Mouse (Mus musculus): ENCODE data around the gene Slc2a3. TPM values are rescaled to one million over a fixed set of nuclear protein-coding genes. Genes with fewer than 3 reads are reported as not detected.

Gene Slc2a3
- 1.1 TPM for polyA plus RNA-seq (2014; fragmentation: Illumina TruSeq; extraction: RNeasy Lipid Tissue Mini Kit (QIAGEN cat#74804); ENCODE audit: low replicate concordance)

DNA sequence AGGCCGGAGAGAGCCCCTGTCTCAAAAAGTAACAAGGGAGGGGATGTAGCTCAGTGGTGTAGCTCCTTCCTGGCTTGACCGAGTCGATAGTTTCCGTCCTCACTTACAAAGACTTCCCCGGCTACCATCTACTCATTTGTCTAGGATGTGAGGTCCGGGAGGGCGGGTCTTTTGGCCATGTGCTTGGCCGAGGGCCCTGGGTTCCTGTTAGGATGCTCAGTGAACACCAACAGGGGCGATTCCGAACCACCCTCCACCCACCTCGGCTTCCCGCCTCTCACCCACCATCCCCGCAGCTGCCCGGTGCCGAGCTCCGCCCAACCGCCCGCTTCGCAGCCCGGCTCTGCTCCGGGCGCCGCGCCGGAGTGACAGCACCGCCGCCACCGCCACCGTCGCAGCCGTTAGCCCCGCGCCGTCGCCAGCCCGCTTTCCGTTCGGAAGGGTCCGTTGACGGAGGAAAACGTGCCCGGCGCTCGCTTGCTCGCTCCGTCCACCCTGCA lies at the start of gene Slc2a3:
Slc2a3 (minus strand) TSS at position 340 of the 500 bp plus-strand sequence.

GRCm38 (mm10) chr6:122819306-122820070 lies 18.0 kb upstream of the Slc2a3 start, which contains the start of gene Foxj2:
Gene Foxj2, plus strand, starts transcription at chr6:122819914.

DNA sequence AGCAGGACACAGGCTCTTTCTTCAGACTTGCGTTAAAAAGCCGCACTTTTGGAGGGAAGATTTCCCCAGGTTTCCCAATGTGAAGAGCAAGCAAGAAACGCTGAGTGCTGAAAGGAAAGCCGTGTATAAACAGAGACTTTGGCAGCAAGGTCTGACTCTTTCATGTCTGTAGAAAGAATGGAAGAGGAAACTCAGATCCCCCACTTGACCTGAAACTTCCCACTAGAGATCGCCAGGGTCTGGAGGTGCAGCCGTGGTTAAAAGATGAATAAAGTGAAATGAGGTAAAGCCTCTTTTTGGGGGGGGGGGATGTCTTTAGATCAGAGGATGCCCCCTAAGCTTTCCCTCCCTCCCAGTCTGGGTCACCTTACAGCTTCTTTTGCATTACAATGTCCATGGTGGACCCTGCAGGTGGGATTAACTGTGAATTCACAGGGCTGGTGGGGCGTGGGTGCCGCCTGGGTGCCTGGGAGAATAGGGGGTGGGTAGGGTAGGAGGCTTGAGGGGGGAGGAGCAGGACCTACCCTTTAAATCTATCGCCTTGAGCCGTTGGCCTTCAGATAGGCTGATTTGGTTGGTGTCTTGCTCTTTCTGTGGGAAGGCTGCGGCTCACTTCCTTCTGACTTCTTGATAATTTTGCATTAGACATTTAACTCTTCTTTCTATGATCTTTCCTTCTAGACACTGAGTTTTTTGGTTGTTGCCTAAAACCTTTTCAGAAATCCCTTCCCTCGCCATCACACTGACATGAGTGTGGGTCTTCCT lies 94.2 kb downstream of the Slc2a3 start, which contains the start of gene Nanog:
Nanog (plus strand) TSS at position 454 of the 765 bp plus-strand sequence.

Other genes with a start within 250 kb of the Slc2a3 start
- 0.41 TPM for gene Aicda, start 247.8 kb downstream of the Slc2a3 start, polyA plus RNA-seq (2014; fragmentation: Illumina TruSeq; extraction: RNeasy Lipid Tissue Mini Kit (QIAGEN cat#74804); ENCODE audit: low replicate concordance)
- 110 TPM for gene Apobec1, start 199.2 kb downstream of the Slc2a3 start, polyA plus RNA-seq (2014; fragmentation: Illumina TruSeq; extraction: RNeasy Lipid Tissue Mini Kit (QIAGEN cat#74804); ENCODE audit: low replicate concordance)
- 0.19 TPM for gene Gdf3, start 191.6 kb downstream of the Slc2a3 start, polyA plus RNA-seq (2014; fragmentation: Illumina TruSeq; extraction: RNeasy Lipid Tissue Mini Kit (QIAGEN cat#74804); ENCODE audit: low replicate concordance)
- not detected for gene Dppa3, start 175.2 kb downstream of the Slc2a3 start, polyA plus RNA-seq (2014; fragmentation: Illumina TruSeq; extraction: RNeasy Lipid Tissue Mini Kit (QIAGEN cat#74804); ENCODE audit: low replicate concordance)
- not detected for gene Nanog, start 94.2 kb downstream of the Slc2a3 start, polyA plus RNA-seq (2014; fragmentation: Illumina TruSeq; extraction: RNeasy Lipid Tissue Mini Kit (QIAGEN cat#74804); ENCODE audit: low replicate concordance)
- 9.9 TPM for gene Foxj2, start 18.3 kb upstream of the Slc2a3 start, polyA plus RNA-seq (2014; fragmentation: Illumina TruSeq; extraction: RNeasy Lipid Tissue Mini Kit (QIAGEN cat#74804); ENCODE audit: low replicate concordance)
- 10.0 TPM for gene C3ar1, start 54.5 kb upstream of the Slc2a3 start, polyA plus RNA-seq (2014; fragmentation: Illumina TruSeq; extraction: RNeasy Lipid Tissue Mini Kit (QIAGEN cat#74804); ENCODE audit: low replicate concordance)
- 74.8 TPM for gene Necap1, start 72.8 kb upstream of the Slc2a3 start, polyA plus RNA-seq (2014; fragmentation: Illumina TruSeq; extraction: RNeasy Lipid Tissue Mini Kit (QIAGEN cat#74804); ENCODE audit: low replicate concordance)
- 19.2 TPM for gene Clec4a1, start 120.2 kb upstream of the Slc2a3 start, polyA plus RNA-seq (2014; fragmentation: Illumina TruSeq; extraction: RNeasy Lipid Tissue Mini Kit (QIAGEN cat#74804); ENCODE audit: low replicate concordance)
- 10.9 TPM for gene Clec4a3, start 150.9 kb upstream of the Slc2a3 start, polyA plus RNA-seq (2014; fragmentation: Illumina TruSeq; extraction: RNeasy Lipid Tissue Mini Kit (QIAGEN cat#74804); ENCODE audit: low replicate concordance)
- gene Clec4a4, start 188.7 kb upstream of the Slc2a3 start, polyA plus RNA-seq (2014; fragmentation: Illumina TruSeq; extraction: RNeasy Lipid Tissue Mini Kit (QIAGEN cat#74804); ENCODE audit: low replicate concordance): 4.6 TPM
- 1.3 TPM for gene Clec4b1, start 248.3 kb upstream of the Slc2a3 start, polyA plus RNA-seq (2014; fragmentation: Illumina TruSeq; extraction: RNeasy Lipid Tissue Mini Kit (QIAGEN cat#74804); ENCODE audit: low replicate concordance)

Data from small intestine, adult 10 weeks (tissue).